Mouse (Mus musculus) cerebellum, postnatal 4 days (tissue): ENCODE data around the gene Abcb1a.
"Not testable (repeated sequence)": the region's sequence is repeated elsewhere in the genome, so short reads cannot be mapped to it uniquely, and the experiment has no call there.

ENCODE experiments used
- DNase-seq, 2 experiments: peaks; one replicate each; pipeline ENCODE4 v3.0.0; 2022; ENCODE audit warnings: low spot score in 2 of 2, mixed read lengths in 1 of 2

Abcb1a gene

GRCm38 (mm10) chr5:8722867-8723266, 63.0 kb downstream of the Abcb1a start:
- no peak for DNase-seq

- DNase-seq, result no peak
These were observed 67.9 kb downstream of the Abcb1a start for GRCm38 (mm10) chr5:8727760-8728159.

- no peak for DNase-seq
These were observed 72.8 kb downstream of the Abcb1a start for GRCm38 (mm10) chr5:8732639-8733038.

GRCm38 (mm10) chr5:8733307-8733706, 73.4 kb downstream of the Abcb1a start:
- DNase-seq, result not testable (repeated sequence)

GRCm38 (mm10) chr5:8736389-8736788, 76.5 kb downstream of the Abcb1a start:
- DNase-seq, result no peak

- DNase-seq, result no peak
These were observed 77.2 kb downstream of the Abcb1a start for GRCm38 (mm10) chr5:8737062-8737461.

- DNase-seq, result not testable (repeated sequence)
These were observed 87.4 kb downstream of the Abcb1a start for GRCm38 (mm10) chr5:8747244-8747643.

- DNase-seq, result no peak
These were observed 113.0 kb downstream of the Abcb1a start for GRCm38 (mm10) chr5:8772866-8773265.

GRCm38 (mm10) chr5:8778311-8778710, 118.4 kb downstream of the Abcb1a start:
- DNase-seq, result no peak

- DNase-seq, result no peak
These were observed 118.9 kb downstream of the Abcb1a start for GRCm38 (mm10) chr5:8778751-8779150.

- DNase-seq, result no peak
These were observed 132.4 kb downstream of the Abcb1a start for GRCm38 (mm10) chr5:8792281-8792680.
